11 mouse cellular contexts compared by ENCODE assay signal in genomic region chr10:69584566-69584965, GRCm38 (mm10).
DNase-seq lines count a peak whose midpoint lies in the region; ATAC-seq and TF ChIP-seq lines count a peak whose summit lies in the region.
"Had no signal": no experiment of that assay in that cellular context is flagged by ENCODE, and none has a peak within 500 bp of the region (broad histone marks: within the 10 kb centered on the region; RNA-seq: fewer than 3 reads in every experiment).

No protein-coding gene starts in this region.

- no peaks in the 10 kb centered on the region for H3K9me3 ChIP-seq in intestine, postnatal 0 days (ENCODE audit: control insufficient read depth)
- H3K9me3 ChIP-seq in intestine, embryonic 15.5 days = no peaks in the 10 kb centered on the region
- no peaks in the 10 kb centered on the region for H3K9me3 ChIP-seq in embryonic facial prominence, embryonic 12.5 days
- H3K9me3 ChIP-seq in midbrain, embryonic 13.5 days = no peaks in the 10 kb centered on the region

- H3K27me3 ChIP-seq in intestine, postnatal 0 days (replicated peaks; ENCODE audit: control insufficient read depth, insufficient read depth, low read length) = no peaks in the 10 kb centered on the region
- no peaks in the 10 kb centered on the region for H3K27me3 ChIP-seq in intestine, embryonic 15.5 days (replicated peaks)
- H3K27me3 ChIP-seq in embryonic facial prominence, embryonic 12.5 days = no peaks in the 10 kb centered on the region
- no peaks in the 10 kb centered on the region for H3K27me3 ChIP-seq in midbrain, embryonic 13.5 days

- WGBS in intestine, postnatal 0 days = 79% methylated on average over 5 of the region's 5 CpGs
- 78% methylated on average over 5 of the region's 5 CpGs for WGBS in intestine, embryonic 15.5 days
- WGBS in embryonic facial prominence, embryonic 12.5 days = 61% methylated on average over 5 of the region's 5 CpGs
- WGBS in midbrain, embryonic 13.5 days = 77% methylated on average over 5 of the region's 5 CpGs

- H3K4me2 ChIP-seq in intestine, postnatal 0 days (replicated peaks; ENCODE audit: low read depth) = no peak overlapping the region
- no peak overlapping the region for H3K4me2 ChIP-seq in intestine, embryonic 15.5 days (replicated peaks)
- no peak overlapping the region for H3K4me2 ChIP-seq in embryonic facial prominence, embryonic 12.5 days (replicated peaks)
- H3K4me2 ChIP-seq in midbrain, embryonic 13.5 days (replicated peaks) = no peak overlapping the region

- no peak overlapping the region for H3K4me3 ChIP-seq in intestine, postnatal 0 days (ENCODE audit: low read depth, low read length)
- no peak overlapping the region for H3K4me3 ChIP-seq in intestine, embryonic 15.5 days (replicated peaks)
- no peak overlapping the region for H3K4me3 ChIP-seq in embryonic facial prominence, embryonic 12.5 days
- H3K4me3 ChIP-seq in midbrain, embryonic 13.5 days (replicated peaks) = no peak overlapping the region

- DNase-seq in cerebellum, postnatal 14 days = peak; percentile 44 to 62
- DNase-seq in frontal cortex, postnatal 25 days (ENCODE audit: low spot score in 2 of 2) = no peak
- no peak for DNase-seq in gastrocnemius, postnatal 10 days
- DNase-seq: right cerebral cortex, adult 18-20 months; thymus, adult 2 months had no signal

- H3K4me1 ChIP-seq in intestine, postnatal 0 days (replicated peaks; ENCODE audit: control insufficient read depth, insufficient read depth, low read length) = no peaks in the 10 kb centered on the region
- peaks cover 3% of the 10 kb centered on the region; the same call in 1 of the 2 replicates for H3K4me1 ChIP-seq in intestine, embryonic 15.5 days (replicated peaks)
- H3K4me1 ChIP-seq in embryonic facial prominence, embryonic 12.5 days = peaks cover 22% of the 10 kb centered on the region
- peaks cover 39% of the 10 kb centered on the region for H3K4me1 ChIP-seq in midbrain, embryonic 13.5 days (replicated peaks)

- H3K9ac ChIP-seq in intestine, postnatal 0 days (ENCODE audit: low read depth, low read length) = no peak overlapping the region
- no peak overlapping the region for H3K9ac ChIP-seq in intestine, embryonic 15.5 days
- no peak overlapping the region for H3K9ac ChIP-seq in embryonic facial prominence, embryonic 12.5 days
- no peak overlapping the region for H3K9ac ChIP-seq in midbrain, embryonic 13.5 days (replicated peaks)
- H3K9ac ChIP-seq: lung, embryonic 14.5 days had no signal

- H3K36me3 ChIP-seq in intestine, postnatal 0 days (ENCODE audit: control insufficient read depth, insufficient read depth) = no peaks in the 10 kb centered on the region
- no peaks in the 10 kb centered on the region for H3K36me3 ChIP-seq in intestine, embryonic 15.5 days
- no peaks in the 10 kb centered on the region for H3K36me3 ChIP-seq in embryonic facial prominence, embryonic 12.5 days
- H3K36me3 ChIP-seq in midbrain, embryonic 13.5 days = 0 out of 2 replicates have a peak, but pooled peaks cover 4% of the 10 kb centered on the region

- TF ChIP-seq CTCF in intestine, postnatal 0 days (IDR thresholded peaks at IDR 0.05; ENCODE audit: low read depth) = 0 out of 2 replicates have a peak, but pooled peaks have one; percentile 1

- ATAC-seq in cerebellum, adult (ENCODE audit: insufficient number of reproducible peaks, low FRiP score, low TSS enrichment) = no peak
- no peak for ATAC-seq in intestine, postnatal 0 days
- ATAC-seq in intestine, embryonic 15.5 days = no peak
- ATAC-seq in embryonic facial prominence, embryonic 12.5 days (ENCODE audit: insufficient number of reproducible peaks, insufficient read depth, low FRiP score, low TSS enrichment) = no peak
- ATAC-seq in midbrain, embryonic 13.5 days = no peak

- no peak overlapping the region for H3K27ac ChIP-seq in intestine, postnatal 0 days (ENCODE audit: low read depth, low read length)
- no peak overlapping the region for H3K27ac ChIP-seq in intestine, embryonic 15.5 days
- H3K27ac ChIP-seq in embryonic facial prominence, embryonic 12.5 days = 0 out of 2 replicates have a peak overlapping the region, but pooled peaks have one; percentile 77
- peak overlapping the region; percentile 83 for H3K27ac ChIP-seq in midbrain, embryonic 13.5 days

Comparison
In these comparisons a context has a peak if more than half of its experiments do, and no peak if none do; other contexts are left out.
1. DNase-seq: peak in cerebellum, postnatal 14 days (2 of 2); none in frontal cortex, postnatal 25 days (0 of 2) and gastrocnemius, postnatal 10 days (single experiment).
2. H3K27ac ChIP-seq: peak in embryonic facial prominence, embryonic 12.5 days (single experiment) and midbrain, embryonic 13.5 days (single experiment); none in intestine, postnatal 0 days (single experiment) and intestine, embryonic 15.5 days (single experiment).